Mouse (Mus musculus): Measurements from ENCODE around the gene Afmid.

Gene Afmid

DNA sequence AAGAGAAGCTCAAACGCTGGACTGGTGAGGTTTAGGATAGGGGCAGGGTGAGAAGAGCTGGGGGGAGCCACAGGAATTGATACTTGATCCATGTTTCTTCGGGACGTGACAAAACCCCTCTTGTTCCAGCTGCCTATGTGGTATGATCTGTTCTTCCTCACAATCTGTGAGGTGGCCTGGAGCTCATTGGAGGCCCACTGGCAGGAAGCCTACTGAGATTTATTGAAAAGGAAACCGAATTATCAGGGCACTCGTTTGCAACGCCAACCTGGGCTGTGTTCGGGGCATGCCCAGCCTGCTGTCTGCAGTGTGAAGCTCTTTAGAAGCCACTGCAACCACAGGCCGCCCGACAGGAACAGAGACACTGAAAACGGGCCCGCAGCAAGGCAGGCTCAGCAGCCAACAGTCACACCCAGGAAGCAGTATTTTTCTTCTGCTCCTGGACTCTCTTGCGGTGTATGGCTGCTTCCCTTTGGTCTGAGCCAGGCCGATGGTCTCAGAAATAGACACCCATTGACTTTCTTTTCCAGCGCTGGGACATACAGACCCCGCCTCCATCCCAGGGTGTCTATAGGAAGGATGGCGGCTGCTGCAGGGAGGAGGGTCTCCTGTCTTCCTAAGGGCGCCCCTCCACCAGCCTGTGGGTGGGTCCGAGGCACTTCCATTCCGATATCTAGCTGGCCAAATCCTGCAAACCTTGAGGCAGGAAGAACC, 22.7 kb downstream of the Afmid start:
- DNase-seq (ENCODE audit: low read depth, low spot score), result peak; percentile 73

DNA sequence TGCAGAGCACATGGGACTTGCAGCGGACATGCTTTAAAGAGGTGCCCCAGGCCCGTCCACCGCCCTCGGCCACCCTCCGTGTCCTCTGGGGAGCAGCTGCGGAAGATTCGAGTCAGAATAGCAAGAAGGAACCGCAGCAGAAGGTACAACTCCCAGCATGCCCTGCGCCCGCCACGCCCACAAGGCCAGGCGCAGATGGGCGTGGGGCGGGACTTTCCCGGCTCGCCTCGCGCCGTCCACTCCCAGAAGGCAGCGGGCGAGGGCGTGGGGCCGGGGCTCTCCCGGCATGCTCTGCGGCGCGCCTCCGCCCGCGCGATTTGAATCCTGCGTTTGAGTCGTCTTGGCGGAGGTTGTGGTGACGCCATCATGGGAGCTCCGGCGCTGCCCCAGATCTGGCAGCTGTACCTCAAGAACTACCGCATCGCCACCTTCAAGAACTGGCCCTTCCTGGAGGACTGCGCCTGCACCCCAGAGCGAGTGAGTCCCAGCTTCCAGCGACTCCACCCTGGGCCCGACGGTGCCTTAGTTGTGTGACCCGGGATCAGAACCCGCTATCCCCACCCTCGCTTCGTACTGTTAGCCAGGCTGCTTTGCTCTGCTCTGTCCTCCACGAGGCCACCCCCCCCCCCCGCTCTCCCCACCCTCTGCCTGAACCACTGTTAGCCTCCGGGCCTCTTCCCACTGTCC, 23.4 kb downstream of the Afmid start, which contains the start of gene Birc5:
Gene Birc5 (plus strand): TSS at position 267 of the 687 bp plus-strand sequence.
- peak; percentile 96 for DNase-seq (ENCODE audit: low read depth, low spot score)

- no peak for DNase-seq (ENCODE audit: low read depth, low spot score)
Observed at GRCm38 (mm10) chr11:117852875-117853274, 27.2 kb downstream of the Afmid start.

- peak; percentile 85 for DNase-seq (ENCODE audit: low read depth, low spot score)
Observed at GRCm38 (mm10) chr11:117854241-117854640, 28.5 kb downstream of the Afmid start.

DNA sequence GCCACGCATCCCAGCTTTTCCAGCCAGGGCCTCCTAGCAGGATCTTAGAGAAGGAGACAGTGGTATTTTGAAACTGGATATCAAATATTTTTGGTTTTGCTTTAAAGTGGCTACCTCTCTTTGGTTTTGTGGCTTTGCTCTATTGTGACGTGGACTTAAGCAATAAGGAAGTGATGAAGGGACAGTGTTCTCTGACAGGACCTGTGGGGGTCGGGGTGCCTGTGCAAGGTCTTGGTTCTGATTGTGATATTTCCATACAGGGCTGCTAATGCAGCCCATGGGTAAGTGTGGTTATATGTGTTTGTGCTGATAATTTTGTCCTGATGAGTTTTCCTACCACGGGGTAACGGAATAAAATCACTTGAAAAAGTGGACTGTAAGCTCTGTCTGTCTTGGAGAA, 29.6 kb downstream of the Afmid start:
- no peak for DNase-seq (ENCODE audit: low read depth, low spot score)

GRCm38 (mm10) chr11:117855975-117856374, 30.3 kb downstream of the Afmid start:
- DNase-seq (ENCODE audit: low read depth, low spot score), result no peak

DNA sequence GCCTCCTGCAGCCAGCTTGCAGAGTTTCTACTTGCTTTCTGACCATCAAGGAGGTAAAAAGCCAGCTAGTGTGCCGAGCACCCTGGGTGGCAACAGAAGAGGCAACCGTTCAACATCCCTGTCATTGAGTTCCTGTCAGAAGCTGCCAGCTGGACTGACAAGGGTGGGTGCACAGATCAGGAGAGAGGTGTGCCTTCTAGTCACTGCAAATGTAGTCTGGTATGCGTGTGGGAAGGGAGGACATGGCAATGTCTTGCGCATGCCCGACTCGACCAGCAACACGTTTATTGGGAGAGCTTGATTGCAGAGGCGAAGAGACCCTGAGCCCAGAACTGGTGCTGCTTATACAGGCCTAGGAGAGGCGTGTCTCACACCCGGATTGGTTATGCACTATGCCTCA, 31.7 kb downstream of the Afmid start:
- DNase-seq (ENCODE audit: low read depth, low spot score), result no peak

DNA sequence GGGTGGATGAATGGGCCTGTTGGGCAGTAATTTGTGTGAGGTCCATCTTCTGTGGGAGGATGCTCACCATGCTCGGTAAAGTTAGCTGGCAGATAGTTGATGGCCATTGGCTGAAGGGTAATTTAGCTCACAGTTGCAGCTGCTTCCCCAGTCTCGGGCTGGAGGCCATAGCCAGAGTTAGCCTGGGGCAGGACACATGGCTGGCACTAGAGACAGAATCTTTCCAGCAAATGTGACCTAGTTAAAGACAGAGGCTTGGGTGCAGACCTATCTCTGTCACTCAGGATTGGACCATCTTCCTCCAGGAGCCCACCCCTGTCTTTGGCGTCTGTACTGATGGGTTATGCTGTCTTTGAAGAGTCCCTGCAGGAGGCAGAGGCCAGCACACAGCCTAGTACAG, 32.7 kb downstream of the Afmid start:
- no peak for DNase-seq (ENCODE audit: low read depth, low spot score)

DNA sequence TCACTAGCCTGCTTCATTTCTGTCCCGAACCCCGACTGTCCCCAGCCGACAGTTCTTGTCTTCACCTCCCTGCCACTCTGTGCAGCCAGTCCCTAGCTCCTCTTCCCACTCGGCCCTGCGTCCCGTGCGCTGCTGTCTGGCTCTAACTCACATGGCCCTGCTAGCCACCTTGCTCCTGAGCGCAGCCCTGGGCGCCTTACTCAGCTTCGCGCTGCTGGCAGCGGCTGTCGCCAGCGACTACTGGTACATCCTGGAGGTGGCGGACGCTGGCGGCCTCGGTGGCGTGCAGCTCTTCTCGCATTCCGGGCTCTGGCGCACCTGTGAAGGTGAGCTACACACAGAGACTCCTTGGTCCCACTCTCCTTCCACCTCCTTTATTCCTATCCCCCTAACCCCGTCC, 34.9 kb downstream of the Afmid start, which contains the start of gene Tmem235:
Gene Tmem235 (plus strand): TSS at position 152 of the 400 bp plus-strand sequence.
- no peak for DNase-seq (ENCODE audit: low read depth, low spot score)

DNA sequence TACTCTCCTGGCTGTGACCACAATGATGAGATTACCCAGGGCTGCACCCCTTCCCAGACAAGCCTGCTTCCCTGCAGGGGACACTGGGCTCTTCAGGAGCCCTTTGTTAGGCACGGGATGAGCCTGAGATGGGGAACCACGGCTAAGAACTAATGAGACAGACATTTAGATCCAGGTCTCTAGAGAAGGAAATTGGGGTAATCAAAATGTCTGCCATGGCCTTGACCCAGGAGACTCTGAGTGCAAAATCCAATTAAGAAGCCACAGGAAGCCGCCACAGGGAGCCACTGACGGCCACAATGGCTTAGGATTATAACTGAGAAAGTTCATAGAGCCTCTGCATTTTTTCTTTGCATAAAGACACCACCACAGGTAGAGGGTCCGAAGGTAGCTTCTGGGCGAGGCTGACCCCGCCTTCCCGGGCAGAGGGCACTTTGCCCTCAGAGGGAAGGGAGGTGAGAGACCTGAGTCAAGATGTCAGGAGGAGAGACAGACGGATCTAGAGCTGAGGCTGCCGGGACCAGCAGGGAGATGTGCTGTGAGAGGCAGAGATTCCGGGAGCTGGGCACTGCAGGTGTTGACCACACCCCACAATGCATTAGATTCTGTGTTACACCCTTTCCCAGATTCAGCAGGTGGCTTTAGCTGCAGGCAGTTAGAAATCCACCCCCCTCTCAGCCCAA, 37.6 kb downstream of the Afmid start:
- DNase-seq (ENCODE audit: low read depth, low spot score), result peak; percentile 78

- DNase-seq (ENCODE audit: low read depth, low spot score), result no peak
Observed at GRCm38 (mm10) chr11:117864805-117865204, 39.1 kb downstream of the Afmid start.

GRCm38 (mm10) chr11:117865988-117866387, 40.3 kb downstream of the Afmid start:
- DNase-seq (ENCODE audit: low read depth, low spot score), result no peak

GRCm38 (mm10) chr11:117870688-117871365, 45.1 kb downstream of the Afmid start:
- DNase-seq (ENCODE audit: low read depth, low spot score), result peak; percentile 88

GRCm38 (mm10) chr11:117871376-117871775, 45.7 kb downstream of the Afmid start:
- no peak for DNase-seq (ENCODE audit: low read depth, low spot score)

DNA sequence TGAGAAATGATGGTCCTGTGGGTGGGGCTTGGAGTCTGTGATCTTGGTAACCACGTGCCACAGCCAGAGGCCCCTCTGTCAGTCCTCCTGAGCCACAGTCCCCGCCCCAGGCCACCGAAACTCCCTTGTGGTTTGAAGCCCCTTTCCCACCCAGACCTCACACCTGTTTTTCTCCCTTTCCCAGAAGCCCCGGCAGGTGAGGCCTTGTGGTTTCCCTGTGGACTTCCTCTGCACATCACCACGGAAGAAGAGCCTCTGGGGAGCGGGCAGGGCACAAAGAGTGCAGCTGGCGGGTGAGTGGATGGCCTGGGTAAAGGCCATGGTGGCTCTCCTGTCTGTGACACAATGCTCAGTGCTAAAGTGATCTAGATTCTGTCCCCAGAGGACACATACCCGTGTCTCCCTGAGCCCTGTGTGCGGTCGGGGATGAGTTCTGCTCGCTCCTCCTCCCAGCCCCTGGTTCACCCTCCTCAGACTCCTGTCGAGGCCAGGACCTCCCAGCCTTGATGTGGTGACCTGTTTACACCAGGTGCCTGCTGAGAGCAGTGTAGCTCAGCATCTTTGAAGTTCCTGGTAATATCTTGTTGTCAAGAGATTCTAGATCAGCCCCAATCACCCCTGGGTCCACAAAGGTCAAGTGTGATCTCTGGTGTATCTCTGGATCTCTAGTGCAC, 46.3 kb downstream of the Afmid start:
- no peak for DNase-seq (ENCODE audit: low read depth, low spot score)

DNA sequence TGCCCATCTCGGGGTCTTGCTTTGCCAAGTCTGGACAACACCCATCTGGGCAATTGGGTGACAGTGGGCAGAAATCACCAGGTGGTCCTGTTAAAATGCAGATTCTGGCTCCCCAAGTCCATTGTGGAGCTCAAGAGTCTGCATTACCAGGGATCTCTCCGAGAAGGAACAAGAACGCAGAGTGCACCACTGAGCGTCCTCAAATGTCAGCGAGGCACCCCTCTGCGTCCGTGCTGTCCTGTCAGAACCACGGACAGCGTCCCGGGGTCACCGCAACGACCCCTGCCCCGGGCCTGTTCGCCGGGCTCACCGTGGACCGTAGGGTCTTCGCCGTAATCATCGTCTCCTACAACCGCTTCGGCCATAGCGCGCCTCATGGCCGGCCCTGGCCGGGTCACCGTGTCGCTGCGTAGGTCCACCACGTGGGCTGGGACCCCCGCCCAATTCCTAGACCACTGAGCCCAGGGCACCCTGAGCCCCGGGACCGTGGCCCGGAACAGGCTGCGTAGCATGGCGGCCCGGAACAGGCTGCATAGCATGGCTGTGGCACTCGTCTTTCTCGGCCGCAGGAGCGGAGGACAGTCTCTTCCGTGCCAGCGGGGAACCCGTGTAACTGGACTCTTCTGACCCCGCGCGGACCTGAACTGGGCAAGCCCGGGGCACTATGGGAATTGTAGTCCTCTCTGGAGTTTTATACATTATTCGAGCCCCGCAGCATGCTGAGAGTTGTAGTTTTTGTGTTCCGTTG, 47.3 kb downstream of the Afmid start, which contains the start of gene Tha1:
Gene Tha1 (minus strand): TSS at position 621 of the 748 bp plus-strand sequence.
- peak; percentile 54 for DNase-seq (ENCODE audit: low read depth, low spot score)

DNA sequence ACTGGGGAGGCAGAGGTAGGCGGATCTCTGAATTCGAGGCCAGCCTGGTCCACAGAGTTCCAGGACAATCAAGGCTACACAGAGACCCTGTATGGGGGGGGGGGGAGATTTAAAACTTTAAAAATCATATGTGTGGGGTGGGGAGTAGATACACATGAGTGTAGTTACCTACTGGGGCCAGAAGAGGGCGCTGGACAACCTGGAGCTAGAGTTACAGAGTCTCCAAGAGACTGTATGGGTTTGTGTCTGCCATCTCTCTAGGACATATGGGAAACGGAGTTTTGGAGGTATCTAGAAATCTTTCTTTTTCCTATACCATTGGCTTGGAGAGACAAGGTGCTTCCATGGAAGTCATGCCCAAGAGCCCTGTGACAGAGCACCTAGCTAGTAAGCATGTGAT, 48.7 kb downstream of the Afmid start:
- DNase-seq (ENCODE audit: low read depth, low spot score), result peak; percentile 72

GRCm38 (mm10) chr11:117875681-117876080, 50.0 kb downstream of the Afmid start:
- DNase-seq (ENCODE audit: low read depth, low spot score), result peak; percentile 77

DNA sequence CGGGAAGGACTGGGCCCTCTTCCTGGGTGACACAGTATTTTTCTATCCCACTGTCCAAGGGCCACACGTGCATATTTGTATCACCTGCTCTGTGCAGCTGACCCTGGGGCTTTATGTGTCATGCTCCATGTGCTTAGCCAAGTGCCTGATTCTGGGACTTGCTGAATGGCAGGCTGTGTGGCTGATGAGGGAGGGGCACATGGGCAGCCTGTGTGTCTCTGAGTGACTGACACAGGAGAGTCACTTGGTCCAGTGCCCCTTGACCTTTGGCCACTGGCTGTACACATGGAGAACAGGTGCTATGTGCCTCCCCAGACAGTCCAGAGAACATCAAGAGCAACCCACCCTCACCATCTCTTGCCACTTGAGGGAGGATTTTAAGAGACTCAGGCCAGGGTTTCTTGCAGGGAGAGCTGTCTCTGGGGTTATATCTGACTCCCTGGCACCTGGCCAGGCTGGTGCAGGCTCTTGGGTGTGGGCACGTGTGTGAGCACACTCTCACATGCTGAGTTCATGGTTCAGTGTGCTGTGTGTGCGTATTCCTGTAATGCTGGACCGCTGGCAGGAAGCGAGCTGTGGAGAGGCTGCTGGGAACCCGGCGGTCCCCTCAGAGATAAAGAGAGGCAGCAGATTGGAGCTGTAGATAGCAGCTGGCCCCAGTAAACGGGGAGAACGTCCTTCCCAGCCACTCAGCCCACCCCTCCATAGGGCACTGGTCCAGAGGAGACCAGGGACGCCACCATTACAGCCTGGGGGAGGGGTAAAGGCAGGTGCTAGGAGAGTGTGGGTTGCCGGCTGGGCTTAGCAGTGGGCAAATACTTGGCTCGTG, 52.4 kb downstream of the Afmid start:
- no peak for DNase-seq (ENCODE audit: low read depth, low spot score)

DNA sequence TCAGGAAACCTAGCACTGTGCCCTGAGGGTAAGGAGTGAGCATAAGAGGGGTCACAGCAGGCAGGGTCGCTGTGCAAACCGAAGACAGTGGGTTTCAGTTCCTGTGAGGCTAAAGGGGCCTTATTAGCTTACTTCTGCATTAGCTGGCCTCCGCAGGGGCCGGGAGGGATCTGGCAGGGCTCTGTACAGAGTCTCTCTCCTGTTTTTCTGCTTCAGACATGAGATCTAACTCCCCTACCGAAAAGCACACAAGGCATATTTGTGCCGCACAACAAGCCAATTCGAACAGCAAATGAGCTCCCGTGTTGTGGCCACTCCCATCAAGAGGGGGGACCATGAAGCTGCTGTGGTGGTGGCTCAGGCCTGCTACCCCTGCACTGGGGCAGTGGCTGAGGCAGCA, 53.2 kb downstream of the Afmid start:
- DNase-seq (ENCODE audit: low read depth, low spot score), result no peak

Measured in ES-CJ7 (cell line).